Mouse (Mus musculus): ENCODE measurements around the gene Gm9970.
A peak's percentile ranks its signal among the peaks of the same experiment; 100 is the strongest.

Gene Gm9970

GRCm38 (mm10) chr5:31195671-31196070 lies 45.4 kb downstream of the Gm9970 start:
- DNase-seq (ENCODE audit: low read depth, low spot score): no peak

GRCm38 (mm10) chr5:31194486-31195485 lies 46.2 kb downstream of the Gm9970 start:
- peak; percentile 76 for DNase-seq (ENCODE audit: low read depth, low spot score)

- DNase-seq (ENCODE audit: low read depth, low spot score): no peak
These were observed 47.3 kb downstream of the Gm9970 start for GRCm38 (mm10) chr5:31193631-31194281.

GRCm38 (mm10) chr5:31192939-31193630 lies 47.9 kb downstream of the Gm9970 start, which contains the start of the genes Snx17 and Eif2b4:
Gene Snx17, plus strand, starts transcription at chr5:31193227.
Gene Eif2b4, minus strand, starts transcription at chr5:31193430.
- DNase-seq (ENCODE audit: low read depth, low spot score): peak; percentile 99

- no peak for DNase-seq (ENCODE audit: low read depth, low spot score)
These were observed 48.7 kb downstream of the Gm9970 start for GRCm38 (mm10) chr5:31192045-31192938.

Data from ES-CJ7 (cell line).